Mouse (Mus musculus): ENCODE measurements around the gene Utrn.

The Utrn gene

DNA sequence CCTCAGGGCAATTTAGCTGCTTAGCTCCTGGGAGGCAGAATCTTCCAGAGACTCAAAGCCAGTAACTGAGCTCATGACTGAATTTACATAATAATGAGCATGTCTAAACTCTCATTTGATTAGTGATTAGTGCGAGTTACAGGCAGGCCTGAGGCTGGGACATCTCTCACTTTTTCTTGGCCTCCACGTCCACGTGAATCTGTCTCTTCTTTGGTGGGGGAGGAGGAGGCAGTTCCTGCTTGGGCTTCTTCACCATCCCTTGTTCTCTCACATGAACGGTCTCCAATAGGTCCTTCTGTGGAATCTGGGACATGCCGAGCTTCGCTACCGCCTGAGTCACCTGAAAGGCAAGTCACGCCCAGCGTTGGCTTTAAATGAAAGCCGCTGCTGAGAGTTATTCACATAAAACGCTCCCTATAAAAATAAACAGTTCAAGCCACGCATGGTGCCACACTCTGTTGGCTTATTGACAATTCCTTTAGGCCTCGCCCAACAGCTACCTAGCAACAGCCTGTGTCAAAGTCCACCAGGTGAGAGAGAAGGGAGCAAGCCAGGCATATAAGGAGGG lies 143.0 kb downstream of the Utrn start:
- DNase-seq = peak; percentile 19 to 38

DNA sequence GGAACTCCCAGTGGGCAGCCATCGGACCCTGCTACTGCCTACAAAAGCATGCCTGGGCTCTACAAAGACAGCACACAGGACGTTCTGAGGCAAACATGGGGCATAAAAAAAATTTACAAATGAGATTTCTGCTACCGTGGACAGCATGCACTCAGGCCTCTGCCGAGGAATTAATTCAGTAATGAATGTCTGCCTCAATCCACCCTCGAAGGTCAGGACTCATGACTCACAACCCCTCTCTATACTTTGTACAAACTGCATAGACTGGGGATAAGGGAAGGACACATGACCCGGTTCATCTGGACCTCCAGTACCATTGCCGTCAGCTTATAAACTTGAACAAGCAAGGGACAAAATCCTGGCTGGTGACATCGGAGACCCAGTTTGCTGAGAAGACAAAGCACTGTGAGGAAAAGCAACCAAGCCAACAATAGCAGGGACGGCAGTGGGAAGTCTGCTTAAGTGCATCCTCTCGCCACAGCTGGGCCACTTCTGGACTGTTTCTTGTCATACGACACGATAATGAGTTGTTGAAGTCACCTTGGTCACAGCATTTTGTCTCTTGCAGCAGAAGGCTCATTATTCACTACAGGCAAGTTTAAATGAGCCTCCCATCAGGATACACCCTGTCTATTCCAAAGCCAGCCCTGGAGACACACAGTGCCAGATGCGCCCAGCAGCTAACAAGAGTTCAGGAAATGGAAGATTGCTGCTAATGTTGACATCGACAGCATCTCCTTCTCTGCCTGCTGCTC lies 144.7 kb downstream of the Utrn start:
- DNase-seq = no peak

DNA sequence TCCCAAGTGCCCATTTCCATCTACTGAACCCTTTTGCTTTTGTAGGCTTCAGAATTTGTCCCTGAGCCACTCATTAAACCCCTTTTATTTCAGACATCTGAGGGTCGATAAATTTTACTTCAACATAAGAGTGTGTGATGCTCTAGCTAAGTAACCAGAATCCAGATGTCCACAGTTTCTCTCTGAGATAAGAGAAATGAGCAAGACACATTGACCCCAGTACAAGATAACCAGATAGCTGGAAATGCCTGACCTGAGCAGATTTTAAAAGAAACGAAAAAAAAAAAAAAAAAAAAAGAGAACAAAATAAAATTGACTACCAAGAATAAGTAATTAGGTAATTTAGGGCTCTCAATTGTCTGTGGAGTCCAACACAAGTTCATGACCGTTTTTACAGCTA lies 145.9 kb downstream of the Utrn start:
- no peak for DNase-seq

DNA sequence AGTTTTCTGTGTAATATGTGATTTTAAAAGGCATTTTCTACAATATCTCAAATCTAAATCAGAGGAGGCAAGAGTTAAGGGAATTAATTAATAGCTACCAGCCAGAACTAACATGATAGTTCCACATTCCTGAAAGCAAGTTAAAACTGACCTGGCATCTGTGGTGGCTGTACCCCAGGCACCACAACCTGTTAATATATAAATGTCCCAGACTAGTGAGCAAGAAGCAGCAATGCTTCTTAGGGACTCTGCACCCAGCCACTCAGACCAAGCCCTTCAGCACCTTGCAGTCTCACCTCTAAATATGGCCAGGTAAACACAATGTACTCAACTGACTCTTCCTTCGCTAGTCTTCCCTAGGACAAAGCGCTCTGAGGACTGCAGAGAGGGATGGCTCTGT lies 147.1 kb downstream of the Utrn start:
- DNase-seq = no peak

DNA sequence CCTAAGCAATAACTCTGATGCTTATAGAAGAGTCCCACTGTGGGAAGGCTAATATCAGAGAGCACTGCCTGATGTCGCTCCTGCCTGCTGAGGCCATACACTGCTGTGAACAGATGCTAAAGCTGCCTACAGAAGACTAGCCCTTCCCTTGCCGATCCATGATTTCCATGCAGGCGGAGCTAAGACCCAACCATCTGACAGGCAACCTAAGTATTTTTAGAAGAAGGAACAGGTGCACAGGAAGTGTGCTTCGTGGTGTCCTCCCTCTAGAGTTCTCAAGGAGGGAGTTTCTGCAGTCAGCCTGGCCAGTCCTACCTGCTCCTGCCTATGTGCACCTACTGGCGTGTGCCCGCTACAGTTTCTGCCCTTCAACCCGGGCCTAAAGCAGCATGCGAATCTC lies 150.8 kb downstream of the Utrn start:
- DNase-seq = peak in 1 of 2 experiments; percentile 40

DNA sequence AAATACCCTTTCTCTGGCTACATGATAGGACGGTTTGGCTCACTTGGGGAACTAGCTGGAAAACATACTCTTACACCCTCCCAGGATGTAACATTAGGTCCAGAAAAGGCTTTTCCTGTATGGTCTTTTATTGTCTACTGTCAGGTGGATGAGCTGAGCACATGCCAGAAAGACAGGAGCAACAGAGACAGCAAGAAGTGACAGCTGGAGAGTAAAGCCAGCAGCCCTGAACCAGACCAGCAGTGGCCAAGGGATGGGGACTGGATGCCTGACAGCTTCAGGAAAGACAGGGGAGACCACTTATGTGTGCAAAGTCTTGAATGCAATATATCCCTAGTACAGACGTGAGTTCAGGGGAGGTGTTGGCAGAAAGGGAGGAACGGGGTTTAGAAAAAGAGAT lies 151.8 kb downstream of the Utrn start:
- no peak for DNase-seq

DNA sequence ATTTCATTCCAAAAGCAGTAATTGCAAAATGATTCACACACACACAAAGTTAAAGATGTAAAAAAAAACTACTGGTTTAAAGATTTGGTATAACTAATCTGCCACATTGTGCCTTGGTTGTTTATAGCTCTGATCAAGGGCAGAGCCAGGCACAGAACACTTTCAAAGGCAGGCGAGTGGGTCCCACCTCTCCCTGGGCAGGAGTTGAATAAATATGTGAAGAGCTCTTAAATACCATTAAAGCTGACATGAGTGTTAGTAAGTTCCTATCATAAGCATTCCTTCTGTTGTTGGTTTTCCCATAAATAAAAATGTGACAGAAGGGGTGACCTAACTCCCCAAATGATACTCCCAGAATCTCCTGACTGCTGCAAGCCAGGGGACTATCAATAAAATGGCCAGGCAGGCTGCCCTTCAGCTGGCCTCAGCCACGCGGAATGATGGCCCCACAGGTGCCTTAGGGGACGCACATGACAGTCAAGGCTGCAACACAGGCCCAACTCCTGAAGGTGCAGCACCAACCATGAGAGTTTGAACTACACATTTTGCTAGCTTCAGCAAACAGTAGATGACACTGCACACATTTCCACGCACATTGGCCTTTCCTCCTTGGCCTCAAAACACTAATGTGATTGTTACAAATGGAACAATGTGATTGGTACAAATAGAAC lies 152.4 kb downstream of the Utrn start:
- no peak for DNase-seq

DNA sequence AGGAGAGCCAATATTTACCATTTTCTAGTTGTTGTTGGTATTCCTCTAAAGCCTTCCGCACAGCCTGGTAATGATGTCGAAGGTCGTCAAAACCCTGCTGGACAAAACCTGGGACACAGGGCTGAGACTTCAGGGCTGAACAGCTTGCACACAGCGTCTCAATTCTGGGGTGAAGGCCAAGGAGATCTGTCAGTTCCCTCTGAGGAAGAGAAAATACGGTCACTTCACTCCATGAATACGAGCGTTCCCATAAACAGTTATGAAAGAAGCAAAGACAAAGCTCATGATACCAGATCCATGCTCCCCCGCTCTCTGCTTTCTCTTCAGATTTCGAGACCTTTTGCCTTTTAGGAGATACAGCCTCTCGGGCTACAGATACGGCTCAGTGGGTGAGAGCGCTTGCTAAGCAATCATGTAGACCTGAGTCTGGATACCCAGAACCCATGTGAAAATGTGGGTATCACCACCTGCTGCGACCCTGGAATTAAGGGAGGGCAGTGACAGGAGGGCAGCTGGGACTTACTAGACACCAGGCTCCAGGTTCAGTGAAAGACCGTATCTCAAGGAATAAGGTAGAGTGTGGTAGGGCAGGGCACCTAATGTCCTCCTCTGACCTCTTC lies 155.8 kb downstream of the Utrn start:
- DNase-seq = peak; percentile 77 to 82

DNA sequence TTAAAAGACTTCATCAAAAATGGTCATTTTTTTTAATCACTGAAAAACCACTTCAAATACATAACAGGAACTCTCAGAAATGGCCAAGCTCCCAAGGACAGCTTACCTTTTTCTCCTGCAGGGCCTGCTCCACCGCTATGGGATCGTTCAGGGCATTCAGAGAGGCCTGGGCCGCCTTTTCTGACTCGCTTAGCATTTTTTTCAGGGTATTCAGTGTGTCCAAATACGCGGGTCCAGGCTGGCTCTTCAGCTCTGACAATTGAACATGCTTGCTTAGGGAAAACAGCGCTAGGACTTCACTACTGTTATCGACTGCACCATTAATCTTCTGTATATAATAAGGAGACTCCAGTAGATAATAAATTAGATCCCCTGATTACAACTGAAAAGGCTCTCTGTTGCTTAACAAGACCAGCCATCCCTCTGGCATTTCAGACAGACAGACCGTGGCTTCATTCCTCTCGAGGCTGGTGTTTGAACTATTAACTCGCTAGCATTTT lies 157.8 kb downstream of the Utrn start:
- no peak for DNase-seq

DNA sequence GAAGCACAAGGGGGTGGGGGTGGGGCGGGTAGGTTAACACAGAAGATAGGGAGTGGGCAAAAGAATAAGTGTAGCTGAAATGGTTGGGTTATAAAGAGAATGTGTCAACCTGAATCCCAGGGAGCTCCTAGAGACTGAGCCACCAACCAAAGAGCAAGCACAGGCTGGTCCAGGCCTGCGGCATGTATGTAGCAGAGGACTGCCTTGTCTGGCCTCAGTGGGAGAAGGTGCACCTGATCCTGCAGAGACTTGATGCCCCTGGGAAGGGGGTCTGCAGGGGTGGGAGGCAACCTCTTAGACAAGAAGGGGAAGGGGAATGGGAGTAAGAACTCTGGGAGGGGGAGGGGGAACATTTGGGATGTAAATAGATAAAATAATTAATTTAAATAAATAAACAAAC lies 162.6 kb downstream of the Utrn start:
- no peak for DNase-seq

DNA sequence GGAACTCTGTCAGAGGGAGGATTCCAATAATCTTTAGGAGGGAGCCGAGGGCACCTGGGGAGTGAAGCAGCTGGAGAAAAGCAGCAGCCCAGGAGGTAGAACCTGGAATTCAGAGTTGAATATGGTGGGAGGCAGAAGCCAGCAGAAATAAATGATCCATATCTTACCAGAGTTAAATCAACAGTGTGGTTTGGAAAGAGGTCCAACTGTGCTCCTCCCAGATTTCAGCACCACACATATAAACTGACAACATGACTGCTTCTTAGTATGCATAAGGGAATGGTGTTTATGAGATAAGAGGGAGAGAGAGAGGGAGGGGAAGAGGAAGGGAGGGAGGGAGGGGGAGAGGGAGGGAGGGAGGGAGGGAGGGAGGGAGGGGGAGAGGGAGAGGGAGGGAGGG lies 163.2 kb downstream of the Utrn start:
- DNase-seq = no peak

DNA sequence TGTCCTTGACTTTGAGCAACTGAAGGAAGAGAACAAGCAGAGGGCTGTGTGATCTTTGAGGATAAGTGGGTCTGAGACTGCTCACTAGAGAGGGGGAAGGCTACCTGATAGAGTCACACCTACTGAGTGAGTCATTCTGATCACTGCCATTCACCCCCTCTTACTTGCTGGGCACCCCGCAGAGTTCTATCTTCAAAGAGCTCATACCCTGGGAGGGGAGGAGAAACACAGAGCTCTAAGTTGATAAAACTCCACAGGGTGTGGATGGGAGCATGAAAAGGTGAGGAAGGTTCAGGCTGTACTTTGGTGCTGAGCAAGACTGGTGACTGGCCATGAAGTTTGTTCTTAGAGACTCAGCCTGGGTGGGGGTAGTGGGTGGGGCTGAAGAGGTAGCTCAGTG lies 164.9 kb downstream of the Utrn start:
- no peak for DNase-seq

DNA sequence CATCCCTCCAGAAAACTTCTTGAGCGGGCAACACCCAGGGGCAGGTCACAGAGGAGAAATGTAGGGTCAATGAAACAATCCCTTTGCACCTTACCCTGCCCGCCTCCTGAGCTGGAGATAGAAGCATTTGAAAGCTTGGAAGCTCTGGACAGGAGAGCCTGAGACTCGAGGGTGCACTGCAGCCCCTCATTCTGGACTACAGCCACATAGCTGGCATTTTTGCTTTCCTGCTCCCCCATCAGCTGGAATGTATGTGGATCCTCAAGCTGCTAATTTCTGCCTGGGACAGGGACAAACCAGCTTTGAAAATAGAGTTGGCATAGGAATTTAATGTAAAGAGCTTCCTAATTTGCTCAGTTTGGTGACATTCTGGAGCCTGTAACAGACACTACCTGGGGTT lies 165.6 kb downstream of the Utrn start:
- DNase-seq = no peak

DNA sequence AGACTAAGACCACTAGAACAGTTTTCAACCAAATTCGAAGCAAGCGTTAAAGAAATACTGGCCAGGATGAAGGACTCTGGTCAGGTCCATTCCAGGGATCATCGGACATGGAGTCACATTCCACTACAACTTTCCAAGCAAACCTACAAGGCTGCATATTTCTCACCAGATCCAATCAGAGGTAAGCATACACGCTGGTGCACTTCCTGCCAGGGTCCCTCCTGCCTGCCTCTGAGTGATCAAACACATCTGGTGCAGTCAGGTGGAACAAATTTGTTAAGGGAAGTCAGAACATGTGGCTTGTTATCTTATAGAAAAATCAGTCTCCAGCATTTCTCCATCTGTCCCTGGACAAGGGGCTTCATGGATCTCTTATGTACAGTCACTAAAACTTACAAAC lies 167.0 kb downstream of the Utrn start:
- no peak for DNase-seq

DNA sequence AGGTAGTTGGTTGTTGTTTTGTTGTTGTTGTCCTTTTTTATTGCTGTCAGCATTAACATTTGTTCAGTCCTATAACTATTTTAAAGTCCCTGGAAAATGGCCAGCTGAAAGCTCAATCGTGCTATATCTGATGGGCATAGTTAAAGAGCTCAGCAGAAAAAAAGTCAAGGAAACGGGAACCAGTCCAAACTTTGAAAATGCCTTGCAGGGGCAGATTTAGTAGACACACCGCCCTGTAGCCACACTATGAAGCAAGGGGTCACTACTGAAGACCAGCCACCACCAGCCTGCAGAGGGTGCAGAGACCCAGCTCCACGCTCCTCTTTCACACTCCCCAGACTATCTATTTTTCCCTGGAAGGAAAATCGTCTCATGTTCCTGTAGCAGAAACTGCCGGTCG lies 167.5 kb downstream of the Utrn start:
- no peak for DNase-seq

DNA sequence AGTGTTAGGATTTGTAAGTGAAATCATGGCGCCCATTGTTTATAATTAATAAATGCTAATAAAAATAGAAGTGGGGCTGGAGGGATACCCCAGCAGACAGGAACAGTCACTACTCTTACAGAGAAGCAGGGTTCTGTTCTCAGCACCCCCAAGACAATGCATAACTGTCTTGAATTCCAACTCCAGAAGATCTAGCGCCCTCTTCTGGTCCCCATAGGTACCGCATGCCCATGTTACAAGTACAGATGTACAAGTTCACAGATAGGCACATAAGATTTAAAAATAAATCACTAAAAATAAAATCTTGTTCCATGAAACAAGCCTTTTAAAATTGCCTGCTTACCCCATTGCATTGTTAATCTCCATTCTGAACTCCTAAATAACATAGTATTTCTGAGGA lies 168.6 kb downstream of the Utrn start:
- peak in 1 of 2 experiments; percentile 44 for DNase-seq

DNA sequence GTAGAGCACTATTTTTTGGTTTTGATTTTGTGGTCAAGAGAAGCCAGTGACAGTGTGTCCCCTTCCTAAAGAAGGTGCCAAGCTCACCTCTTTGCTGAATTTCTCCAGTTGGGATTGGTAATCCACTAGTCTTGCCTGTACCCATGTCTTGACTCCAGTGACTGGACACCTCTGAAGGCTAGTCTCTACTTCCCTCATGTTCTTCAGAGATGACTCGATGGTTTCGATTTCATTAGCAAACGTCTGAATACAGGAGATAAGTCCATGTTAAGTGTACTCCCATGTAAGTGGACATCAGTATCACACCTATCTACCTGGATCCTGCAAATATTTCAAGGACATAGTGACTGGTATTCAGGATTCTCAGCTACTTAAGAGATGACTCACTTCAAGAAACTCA lies 171.3 kb downstream of the Utrn start:
- DNase-seq = no peak

DNA sequence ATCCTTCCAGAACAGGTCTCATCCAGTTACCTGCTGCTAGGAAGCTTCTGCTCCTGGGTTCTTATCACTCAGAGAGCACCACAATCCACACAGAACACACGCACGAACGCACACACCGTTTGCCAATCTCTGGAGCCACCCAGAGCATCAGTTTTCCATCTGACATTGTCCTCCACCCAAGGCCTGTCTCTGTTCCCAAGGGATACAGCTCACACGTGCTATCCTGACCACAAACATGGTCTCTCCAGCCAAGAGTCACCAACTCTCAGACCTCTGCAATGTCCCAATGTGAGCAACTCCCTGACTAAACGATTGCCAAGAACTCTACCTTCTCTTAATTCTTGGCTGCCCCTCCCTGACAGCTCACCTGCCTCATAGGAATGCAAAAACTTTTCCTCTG lies 172.5 kb downstream of the Utrn start:
- no peak for DNase-seq

DNA sequence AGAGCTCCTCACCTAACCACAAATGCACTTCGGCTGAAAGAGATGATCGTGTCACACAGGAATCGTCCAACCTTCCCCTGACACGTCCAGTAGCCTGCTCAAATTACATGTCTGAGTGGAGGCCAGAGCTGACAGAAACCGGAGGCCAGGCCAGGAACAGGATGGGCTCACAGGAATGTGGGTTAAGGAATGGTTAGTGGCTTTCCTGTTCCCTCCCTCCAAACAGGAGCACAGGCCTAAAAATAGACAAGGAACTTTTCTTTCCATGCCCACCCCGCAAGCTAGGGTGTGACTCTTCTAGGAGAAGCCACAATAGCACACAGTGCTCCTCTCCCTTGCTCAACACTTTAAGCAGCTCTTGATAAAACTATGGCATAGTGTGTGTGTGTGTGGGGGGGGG lies 174.4 kb downstream of the Utrn start:
- no peak for DNase-seq

DNA sequence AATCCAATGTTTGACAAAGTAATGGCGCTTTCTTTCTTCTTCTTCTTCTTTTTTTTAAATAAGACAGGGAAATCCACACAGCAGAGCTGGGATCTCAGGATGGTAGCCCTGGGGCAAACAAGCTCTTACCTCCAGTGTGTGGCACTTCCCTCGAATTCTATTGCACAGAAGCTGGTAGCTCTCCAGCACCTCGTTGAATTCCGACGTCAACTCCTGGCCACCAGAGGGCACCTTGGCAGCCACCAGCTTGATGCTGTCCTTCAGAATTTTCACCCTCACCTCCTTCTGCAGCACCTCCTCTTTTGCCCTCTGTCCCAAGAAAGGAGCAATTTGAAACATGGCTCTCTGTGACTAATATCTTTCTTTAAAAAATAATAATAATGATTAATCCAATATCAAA lies 178.6 kb downstream of the Utrn start:
- DNase-seq = peak; percentile 92 to 93

DNA sequence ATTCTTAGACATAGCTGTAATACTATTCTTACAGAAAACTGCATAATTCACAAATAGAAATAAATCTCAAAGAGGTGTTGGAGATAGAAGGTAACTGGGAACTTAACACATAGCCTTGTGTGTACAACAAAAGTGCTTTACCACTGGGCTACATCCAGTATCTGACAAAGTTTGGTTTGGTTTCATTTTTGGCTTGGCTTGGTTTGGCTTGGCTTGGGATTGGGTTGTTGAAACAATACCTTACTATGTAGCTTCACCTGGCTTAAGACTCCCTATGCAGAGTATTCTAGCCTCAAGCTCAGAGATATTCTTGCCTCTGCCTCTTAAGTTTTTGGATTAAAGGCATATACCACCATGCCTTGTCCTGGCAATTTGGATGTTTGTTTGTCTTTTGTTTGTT lies 183.5 kb downstream of the Utrn start:
- DNase-seq = no peak

DNA sequence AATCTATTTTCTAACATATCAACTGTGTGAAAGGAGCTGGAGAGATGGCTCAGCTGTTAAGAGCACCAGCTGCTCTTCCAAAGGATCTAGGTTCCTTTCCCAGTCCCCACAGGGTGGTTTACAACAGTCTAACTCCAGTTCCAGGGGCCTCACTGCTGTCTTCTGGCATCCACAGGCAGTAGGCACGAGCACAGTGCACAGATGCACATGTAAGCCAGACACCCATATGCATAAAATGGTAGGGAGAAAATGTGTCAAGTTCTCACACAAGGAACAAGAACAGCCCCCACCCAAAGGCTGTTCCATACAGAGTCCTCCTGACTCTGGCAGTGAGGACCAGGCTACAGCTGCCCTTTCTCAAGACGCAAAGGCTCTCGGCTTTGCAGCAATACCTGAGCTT lies 185.1 kb downstream of the Utrn start:
- no peak for DNase-seq

DNA sequence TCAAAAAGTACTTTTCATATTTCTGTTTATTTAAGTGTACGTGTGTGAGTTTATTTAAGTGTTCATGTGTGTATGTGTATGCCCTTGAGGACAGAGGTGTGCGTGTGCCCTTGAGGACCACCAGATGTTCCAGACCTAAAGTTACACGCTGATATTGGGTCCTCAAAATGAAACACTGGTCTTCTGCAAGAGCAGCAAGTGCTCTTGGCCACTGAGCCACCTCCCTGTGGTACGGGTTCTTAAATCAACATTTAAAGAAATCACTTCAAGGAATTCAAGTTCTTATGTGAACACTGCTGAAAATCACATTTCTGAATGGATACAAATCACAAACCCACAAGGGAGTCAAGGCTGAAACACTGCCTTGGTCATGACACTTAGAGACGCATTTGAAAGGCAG lies 195.9 kb downstream of the Utrn start:
- no peak for DNase-seq

DNA sequence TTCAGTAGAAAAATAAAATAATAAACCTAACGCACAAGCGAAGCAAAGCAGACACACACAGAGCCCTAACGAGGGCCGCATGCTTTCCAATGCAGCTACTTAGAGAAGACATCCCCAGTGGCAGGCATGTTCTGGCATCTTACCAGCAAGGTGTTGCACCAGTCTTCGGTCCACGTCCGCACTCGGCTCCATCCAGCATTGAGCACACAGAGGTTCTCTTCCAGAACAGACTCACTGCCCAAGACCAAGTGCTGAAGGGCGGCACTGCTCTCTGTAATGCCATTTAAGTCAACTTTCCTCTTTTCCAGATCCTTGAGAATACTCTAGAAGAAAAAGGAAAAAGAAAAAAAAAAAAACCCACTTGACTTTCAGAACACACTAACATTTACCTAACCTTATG lies 197.6 kb downstream of the Utrn start:
- DNase-seq = no peak
